Mouse (Mus musculus) bone marrow macrophage, adult 2 months (primary cell): Measurements from ENCODE around the gene Fbrs.

Experiments
- CTCF ChIP-seq: IDR thresholded peaks from 2 replicates; pipeline ENCODE4 v1.5.1; 2012; ENCODE audit warnings: low read depth, mild to moderate bottlenecking, low read length, moderate library complexity
- POLR2A ChIP-seq: IDR thresholded peaks from 2 replicates; pipeline ENCODE4 v1.6.1; 2012; ENCODE audit warnings: mild to moderate bottlenecking, low read depth, low read length, borderline replicate concordance

DNA sequence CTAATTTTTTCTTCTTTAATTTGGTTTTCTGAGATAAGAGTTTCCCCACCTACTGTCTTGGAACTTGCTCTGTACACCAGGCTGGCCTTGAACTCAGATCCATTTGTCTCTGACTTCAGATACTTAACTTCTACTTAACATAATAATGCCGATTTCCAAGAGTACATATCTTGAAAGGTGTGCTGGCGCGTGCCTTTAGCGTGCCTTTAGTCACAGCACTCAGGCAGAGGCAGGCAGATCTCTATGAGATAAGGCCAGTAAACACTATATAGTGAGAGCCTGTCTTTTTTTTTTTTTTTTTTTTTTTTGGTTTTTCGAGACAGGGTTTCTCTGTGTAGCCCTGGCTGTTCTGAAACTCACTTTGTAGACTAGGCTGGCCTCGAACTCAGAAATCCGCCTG lies 37.3 kb downstream of the Fbrs start:
- TF ChIP-seq CTCF (no peak), POLR2A (no peak)
